Mouse (Mus musculus) thymus, postnatal 36 days (tissue): ENCODE data around the gene Syngr1.

ENCODE experiments used
- DNase-seq, 2 experiments: peaks; one replicate each; pipeline ENCODE4 v3.0.0; 2022; ENCODE audit warnings: mixed read lengths in 2 of 2

The Syngr1 gene

DNA sequence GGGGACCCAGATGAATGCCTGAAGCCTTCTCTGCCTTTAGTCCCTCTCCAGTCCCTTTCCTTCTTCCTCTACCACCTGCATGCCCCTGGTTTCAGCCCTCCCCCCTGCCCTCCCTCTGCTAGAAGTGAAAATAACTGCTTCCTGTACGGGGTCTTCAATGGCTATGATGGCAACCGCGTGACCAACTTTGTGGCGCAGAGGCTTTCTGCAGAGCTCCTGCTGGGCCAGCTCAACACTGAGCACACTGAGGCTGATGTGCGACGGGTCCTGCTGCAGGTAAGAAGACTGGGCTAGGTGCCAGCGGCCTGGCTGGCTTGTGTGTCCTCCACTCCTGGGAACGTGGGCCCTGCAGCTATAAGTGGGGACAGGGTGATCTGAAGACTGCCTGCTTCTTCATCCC lies 57.4 kb downstream of the Syngr1 start:
- DNase-seq: peak; percentile 50 to 68

DNA sequence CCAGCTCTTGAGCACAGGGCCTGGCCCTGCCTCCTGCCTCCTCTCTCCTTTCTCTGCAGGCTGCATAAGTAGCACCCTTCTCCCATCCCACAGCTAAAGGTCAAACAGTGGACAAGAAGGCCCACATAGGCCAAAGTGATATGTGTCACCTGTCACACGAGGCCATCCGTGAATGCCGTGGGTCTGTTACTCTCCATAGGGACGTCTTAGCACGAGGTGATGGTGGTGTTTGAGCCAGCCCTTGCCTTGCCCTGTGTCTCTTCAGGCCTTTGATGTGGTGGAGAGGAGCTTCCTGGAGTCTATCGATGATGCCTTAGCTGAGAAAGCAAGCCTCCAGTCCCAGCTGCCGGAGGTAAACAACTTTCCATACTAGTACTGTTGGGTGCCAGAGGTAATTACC lies 58.4 kb downstream of the Syngr1 start:
- peak; percentile 51 to 52 for DNase-seq

- no peak for DNase-seq
These were observed 61.5 kb downstream of the Syngr1 start for GRCm38 (mm10) chr15:80152663-80153062.

DNA sequence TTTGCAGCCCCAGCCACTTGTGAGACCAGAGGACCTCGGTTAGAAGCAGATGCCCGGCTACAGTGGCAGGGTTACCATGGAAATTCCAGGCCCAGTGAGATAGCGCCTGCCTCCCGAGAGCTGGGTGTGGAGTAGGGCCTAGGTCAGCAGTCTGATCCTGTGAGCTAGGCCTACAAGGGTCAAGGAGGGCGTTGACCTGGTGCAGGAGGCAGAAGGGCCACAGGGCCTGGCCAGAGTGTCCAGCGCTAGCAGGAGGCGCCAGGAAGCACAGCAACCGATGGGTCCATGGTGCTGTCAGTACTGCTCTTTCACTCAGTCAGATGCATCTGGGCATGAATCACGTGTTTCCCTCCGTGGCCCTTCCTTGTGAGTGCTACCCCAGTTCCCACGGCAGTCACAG lies 62.6 kb downstream of the Syngr1 start:
- DNase-seq: no peak

DNA sequence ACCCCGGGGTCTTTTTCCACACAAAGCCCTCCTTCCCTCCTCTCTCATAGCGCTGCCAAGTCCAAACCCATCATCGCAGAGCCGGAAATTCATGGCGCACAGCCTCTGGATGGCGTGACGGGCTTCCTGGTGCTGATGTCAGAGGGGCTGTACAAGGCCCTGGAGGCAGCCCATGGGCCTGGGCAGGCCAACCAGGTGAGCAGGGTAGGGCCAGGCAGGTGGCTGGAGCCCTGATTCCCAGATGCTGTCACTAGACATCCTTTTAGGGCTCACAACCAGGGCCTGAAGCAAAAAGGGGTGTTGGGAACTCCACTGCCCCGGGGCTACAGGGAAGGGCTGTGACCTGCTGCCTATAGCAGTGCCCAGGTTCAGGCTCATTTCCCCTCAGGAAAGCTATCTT lies 64.6 kb downstream of the Syngr1 start:
- DNase-seq: no peak

GRCm38 (mm10) chr15:80157197-80157943 lies 66.2 kb downstream of the Syngr1 start:
- DNase-seq: no peak

GRCm38 (mm10) chr15:80158001-80158706 lies 67.0 kb downstream of the Syngr1 start:
- DNase-seq: no peak

GRCm38 (mm10) chr15:80158707-80159090 lies 67.6 kb downstream of the Syngr1 start:
- DNase-seq: no peak

- DNase-seq: no peak
These were observed 68.3 kb downstream of the Syngr1 start for GRCm38 (mm10) chr15:80159286-80159901.

- no peak for DNase-seq
These were observed 69.1 kb downstream of the Syngr1 start for GRCm38 (mm10) chr15:80160223-80160622.

GRCm38 (mm10) chr15:80160726-80161125 lies 69.6 kb downstream of the Syngr1 start:
- DNase-seq: no peak

DNA sequence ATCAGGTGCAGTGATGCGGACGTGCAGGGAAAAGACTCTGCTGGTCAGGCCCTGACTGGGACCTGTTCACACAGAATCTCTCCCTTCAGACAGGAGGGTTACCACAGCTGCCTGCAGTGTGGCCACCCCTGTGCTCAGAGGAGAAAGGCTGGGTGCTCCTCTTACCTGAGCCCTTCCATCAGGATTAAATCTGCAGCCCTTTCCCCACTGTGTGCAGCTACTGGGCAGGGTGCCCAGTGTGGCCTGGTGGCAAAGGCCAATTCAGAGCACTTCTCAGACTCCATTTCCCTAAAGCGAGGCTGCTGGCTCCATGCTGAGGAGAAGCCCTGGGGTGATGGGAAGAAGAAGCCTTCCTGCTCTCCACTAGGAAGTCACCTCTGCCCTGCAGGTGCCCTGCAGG lies 70.1 kb downstream of the Syngr1 start:
- DNase-seq: no peak

DNA sequence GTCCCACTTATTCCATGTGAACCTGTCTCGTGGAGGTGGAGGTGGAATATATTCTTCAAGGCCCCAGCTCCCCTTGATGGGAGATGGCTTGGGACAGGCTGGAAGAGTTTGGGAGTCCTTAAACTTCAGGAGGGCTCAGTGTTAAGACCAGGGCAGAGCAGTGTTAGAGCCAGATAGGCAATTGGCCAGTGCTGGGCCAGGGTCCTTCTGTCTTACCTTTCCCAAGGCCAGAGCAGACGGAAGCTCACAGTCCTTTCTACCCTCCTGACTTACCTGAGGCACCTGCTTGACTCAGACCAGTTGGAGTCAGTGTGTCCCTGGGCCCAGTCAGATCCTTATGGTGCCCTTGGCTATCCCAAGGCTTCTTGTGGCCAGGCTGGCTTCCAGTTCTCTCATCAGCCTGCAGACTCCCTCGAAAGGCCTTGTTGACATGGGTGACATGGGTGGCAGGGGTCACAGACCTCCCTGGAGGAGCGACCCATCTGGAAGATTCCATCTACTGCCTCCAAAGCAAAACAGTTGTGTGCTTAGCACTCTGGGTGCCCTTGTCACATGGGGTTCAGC lies 71.3 kb downstream of the Syngr1 start:
- DNase-seq: no peak

DNA sequence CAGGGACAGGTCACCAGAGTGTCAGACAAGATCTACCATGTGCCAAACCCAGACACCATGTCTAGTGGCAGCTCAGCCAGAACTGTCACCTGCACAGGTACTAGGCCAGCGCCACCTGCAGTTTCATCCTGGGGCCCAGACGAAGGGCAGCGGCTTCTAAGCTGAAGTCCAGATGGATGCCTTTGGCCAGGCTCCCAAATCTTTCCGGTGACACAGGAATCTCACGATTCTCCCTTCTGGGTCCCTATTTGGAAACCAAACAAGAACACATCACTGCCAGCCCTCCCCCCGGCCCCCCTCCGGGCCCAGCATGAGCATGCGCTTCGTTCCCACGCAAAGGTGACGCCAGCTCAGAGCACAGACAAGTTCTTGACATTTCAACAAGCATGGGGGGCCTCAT lies 72.1 kb downstream of the Syngr1 start:
- DNase-seq: no peak

DNA sequence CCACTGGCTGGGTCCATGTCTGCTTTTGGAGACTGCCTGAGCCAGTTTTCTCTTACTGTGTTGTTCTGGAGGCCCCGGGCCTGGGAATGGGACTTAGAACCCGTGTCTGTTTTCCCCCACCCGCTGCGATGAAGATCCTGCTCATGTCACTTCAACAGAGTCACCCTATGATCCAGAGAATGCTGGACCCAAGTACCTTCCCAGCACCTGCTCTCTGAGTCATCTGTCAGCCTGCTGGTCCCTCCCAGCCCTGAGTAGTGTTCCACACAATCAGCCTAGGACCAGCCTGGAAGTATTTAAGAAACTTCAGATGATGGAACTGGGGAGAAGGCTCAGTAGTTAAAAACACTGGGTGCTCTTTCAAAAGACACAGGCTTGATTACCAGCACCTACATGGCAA lies 72.6 kb downstream of the Syngr1 start:
- no peak for DNase-seq

GRCm38 (mm10) chr15:80165396-80165795 lies 74.3 kb downstream of the Syngr1 start:
- DNase-seq: no peak
